Mouse (Mus musculus) MEL (cell line): ENCODE results near the gene Nkiras2.

Experiments
- CTCF ChIP-seq, 3 experiments: IDR thresholded peaks in 2 of 3; conservative IDR thresholded peaks in 1 of 3; 2 replicates each; pipeline ENCODE4 v1.5.1; 2011 to 2012; ENCODE audit warnings: low read length in 3 of 3, low read depth in 2 of 3, mild to moderate bottlenecking in 2 of 3, improper control_type of control experiment in 1 of 3, inconsistent platforms in 1 of 3, mixed read lengths in 1 of 3, moderate library complexity in 1 of 3; ENCODE audit not compliant: control insufficient read depth in 1 of 3, insufficient read depth in 1 of 3, poor library complexity in 1 of 3, severe bottlenecking in 1 of 3
- EP300 ChIP-seq, 2 experiments: IDR thresholded peaks; 2 replicates each; pipeline ENCODE4 v1.6.1; 2011; ENCODE audit warnings: improper control_type of control experiment in 2 of 2, low read length in 2 of 2, low read depth in 1 of 2, mild to moderate bottlenecking in 1 of 2
- JUND ChIP-seq: IDR thresholded peaks from 2 replicates; pipeline ENCODE4 v1.6.1; 2011; ENCODE audit warnings: low read depth, mild to moderate bottlenecking, improper control_type of control experiment, low read length
- NRF1 ChIP-seq: IDR thresholded peaks from 2 replicates; pipeline ENCODE4 v1.6.1; 2014; ENCODE audit warnings: low read depth, mild to moderate bottlenecking, inconsistent platforms, low read length, improper control_type of control experiment, moderate library complexity; ENCODE audit not compliant: poor library complexity, insufficient read depth, severe bottlenecking
- POLR2A ChIP-seq, 2 experiments: IDR thresholded peaks; 2 replicates each; pipeline ENCODE4 v1.6.1; 2011 to 2012; ENCODE audit warnings: low read length in 2 of 2, mild to moderate bottlenecking in 2 of 2, control low read depth in 1 of 2, improper control_type of control experiment in 1 of 2, low read depth in 1 of 2, moderate library complexity in 1 of 2; ENCODE audit not compliant: control insufficient read depth in 1 of 2, insufficient read depth in 1 of 2, poor library complexity in 1 of 2
- RAD21 ChIP-seq: IDR thresholded peaks from 2 replicates; pipeline ENCODE4 v1.6.1; 2011; ENCODE audit warnings: mild to moderate bottlenecking, low read depth, low read length, improper control_type of control experiment
- SIN3A ChIP-seq: IDR thresholded peaks from 2 replicates; pipeline ENCODE4 v1.6.1; 2012; ENCODE audit warnings: low read length, improper control_type of control experiment, inconsistent platforms
- TAL1 ChIP-seq: IDR thresholded peaks from 2 replicates; pipeline ENCODE4 v1.6.1; 2012; ENCODE audit warnings: mild to moderate bottlenecking, inconsistent platforms, low read length, moderate library complexity, mixed read lengths

- TF ChIP-seq POLR2A (IDR thresholded peaks at IDR 0.05; ENCODE audit: control insufficient read depth in 1 of 2, insufficient read depth in 1 of 2, low read depth in 1 of 2, low read length in 2 of 2, poor library complexity in 1 of 2): no peak
- TF ChIP-seq CTCF (IDR thresholded peaks at IDR 0.05 in 2 of 3, conservative IDR thresholded peaks at IDR 0.05 in 1 of 3; ENCODE audit: control insufficient read depth in 1 of 3, insufficient read depth in 1 of 3, low read depth in 2 of 3, low read length in 3 of 3, poor library complexity in 1 of 3, severe bottlenecking in 1 of 3): no peak
- TF ChIP-seq EP300 (IDR thresholded peaks at IDR 0.05; ENCODE audit: low read depth in 1 of 2, low read length in 2 of 2): no peak
- TF ChIP-seq TAL1: no peak
- TF ChIP-seq RAD21: no peak
- TF ChIP-seq SIN3A: no peak
- TF ChIP-seq JUND: no peak
- TF ChIP-seq NRF1: no peak
Observed at GRCm38 (mm10) chr11:100617480-100617879, 1.6 kb upstream of the Nkiras2 start.
